Mouse (Mus musculus): ENCODE data around the gene Peli2. TPM values are rescaled to one million over a fixed set of nuclear protein-coding genes. Genes with fewer than 3 reads are reported as not detected.

Peli2 gene
- polyA plus RNA-seq, 1 experiment = not detected

DNA sequence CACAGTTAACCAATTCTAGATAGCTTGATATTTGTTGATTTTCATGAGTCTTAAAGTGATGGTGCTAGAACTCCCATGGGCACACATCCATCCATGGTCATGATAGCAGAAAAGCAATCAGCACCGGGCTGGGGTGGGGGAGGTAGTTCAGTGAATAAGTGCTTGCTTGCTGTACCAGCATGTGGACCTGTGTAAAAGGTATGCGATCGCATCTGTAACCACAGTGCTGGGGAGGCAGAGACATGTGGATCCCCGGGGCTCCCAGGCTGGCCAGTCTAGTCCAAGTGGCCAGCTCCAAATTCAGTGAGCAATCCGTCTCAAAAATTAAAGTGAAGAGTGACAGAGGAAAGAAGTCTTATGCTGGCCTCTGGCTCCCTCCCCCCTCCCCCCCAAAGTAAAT is 3.4 kb downstream of the Peli2 start:
- TF ChIP-seq POLR2A (IDR thresholded peaks at IDR 0.05; ENCODE audit: insufficient read depth, low read depth, low read length) (no peak), CTCF (IDR thresholded peaks at IDR 0.05; ENCODE audit: insufficient read depth, low read depth, low read length) (no peak)
- Histone ChIP-seq H3K4me1 (ENCODE audit: control insufficient read depth, insufficient read depth, low read length) (peaks cover 38% of the 10 kb centered on the region), H3K27ac (ENCODE audit: insufficient read depth, low read depth, low read length) (no peak overlapping the region), H3K4me3 (ENCODE audit: insufficient read depth, low read depth, low read length) (peak overlapping the region; percentile 39)
- 37% methylated on average over 5 of the region's 5 CpGs for whole genome bisulfite sequencing

- 35% methylated on average over 4 of the region's 4 CpGs for WGBS
- Histone ChIP-seq H3K27ac (ENCODE audit: insufficient read depth, low read depth, low read length) (no peak overlapping the region), H3K4me1 (ENCODE audit: control insufficient read depth, insufficient read depth, low read length) (peaks cover 44% of the 10 kb centered on the region), H3K4me3 (ENCODE audit: insufficient read depth, low read depth, low read length) (no peak overlapping the region)
- TF ChIP-seq POLR2A (IDR thresholded peaks at IDR 0.05; ENCODE audit: insufficient read depth, low read depth, low read length) (no peak), CTCF (IDR thresholded peaks at IDR 0.05; ENCODE audit: insufficient read depth, low read depth, low read length) (no peak)
These were observed 4.2 kb downstream of the Peli2 start for GRCm38 (mm10) chr14:48124816-48125215.

GRCm38 (mm10) chr14:48125971-48126370 is 5.3 kb downstream of the Peli2 start:
- Histone ChIP-seq H3K4me3 (ENCODE audit: insufficient read depth, low read depth, low read length) (no peak overlapping the region), H3K4me1 (ENCODE audit: control insufficient read depth, insufficient read depth, low read length) (peaks cover 52% of the 10 kb centered on the region), H3K27ac (ENCODE audit: insufficient read depth, low read depth, low read length) (no peak overlapping the region)
- WGBS = 69% methylated on average over 6 of the region's 6 CpGs
- TF ChIP-seq POLR2A (IDR thresholded peaks at IDR 0.05; ENCODE audit: insufficient read depth, low read depth, low read length) = no peak
- no peak for TF ChIP-seq CTCF (IDR thresholded peaks at IDR 0.05; ENCODE audit: insufficient read depth, low read depth, low read length)

- TF ChIP-seq POLR2A (IDR thresholded peaks at IDR 0.05; ENCODE audit: insufficient read depth, low read depth, low read length) (no peak), CTCF (IDR thresholded peaks at IDR 0.05; ENCODE audit: insufficient read depth, low read depth, low read length) (no peak)
- Histone ChIP-seq H3K4me1 (ENCODE audit: control insufficient read depth, insufficient read depth, low read length) (peaks cover 62% of the 10 kb centered on the region), H3K4me3 (ENCODE audit: insufficient read depth, low read depth, low read length) (no peak overlapping the region), H3K27ac (ENCODE audit: insufficient read depth, low read depth, low read length) (no peak overlapping the region)
- WGBS = 85% methylated on average over 4 of the region's 4 CpGs
These were observed 6.3 kb downstream of the Peli2 start for GRCm38 (mm10) chr14:48126931-48127330.

GRCm38 (mm10) chr14:48127609-48128185 is 7.1 kb downstream of the Peli2 start:
- Histone ChIP-seq H3K27ac (ENCODE audit: insufficient read depth, low read depth, low read length) (no peak overlapping the region), H3K4me3 (ENCODE audit: insufficient read depth, low read depth, low read length) (no peak overlapping the region), H3K4me1 (ENCODE audit: control insufficient read depth, insufficient read depth, low read length) (peaks cover 68% of the 10 kb centered on the region)
- TF ChIP-seq POLR2A (IDR thresholded peaks at IDR 0.05; ENCODE audit: insufficient read depth, low read depth, low read length) = no peak
- no peak for TF ChIP-seq CTCF (IDR thresholded peaks at IDR 0.05; ENCODE audit: insufficient read depth, low read depth, low read length)
- WGBS = 42% methylated on average over 8 of the region's 8 CpGs

- peaks cover 73% of the 10 kb centered on the region for H3K4me1 ChIP-seq (ENCODE audit: control insufficient read depth, insufficient read depth, low read length)
- TF ChIP-seq CTCF (IDR thresholded peaks at IDR 0.05; ENCODE audit: insufficient read depth, low read depth, low read length) (no peak), POLR2A (IDR thresholded peaks at IDR 0.05; ENCODE audit: insufficient read depth, low read depth, low read length) (no peak)
- no peak overlapping the region for H3K27ac ChIP-seq (ENCODE audit: insufficient read depth, low read depth, low read length)
- H3K4me3 ChIP-seq (ENCODE audit: insufficient read depth, low read depth, low read length) = no peak overlapping the region
- WGBS = 95% methylated on average over 5 of the region's 5 CpGs
These were observed 8.1 kb downstream of the Peli2 start for GRCm38 (mm10) chr14:48128701-48129100.

DNA sequence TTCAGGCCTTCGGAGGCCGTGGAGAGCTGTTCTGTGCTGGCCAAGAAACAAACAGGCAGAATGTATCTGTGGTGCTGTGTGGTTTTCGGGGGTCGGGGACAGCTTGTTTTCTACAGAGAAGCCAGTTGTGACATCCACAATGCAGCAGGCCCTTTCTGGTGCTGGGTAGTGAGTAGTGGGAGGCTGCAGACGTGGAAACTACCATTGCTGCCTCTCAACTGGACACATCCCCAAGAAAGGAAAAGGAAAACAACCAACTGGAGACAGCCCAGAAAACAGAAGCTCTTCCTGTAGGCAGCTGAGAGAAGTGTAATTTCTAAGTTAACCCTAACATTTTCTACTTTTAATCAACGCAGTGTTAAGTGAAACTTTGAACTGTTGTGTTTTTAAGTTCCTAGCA is 9.4 kb downstream of the Peli2 start:
- Histone ChIP-seq H3K27ac (ENCODE audit: insufficient read depth, low read depth, low read length) (peak overlapping the region; percentile 47; the same call in 1 of the 2 replicates), H3K4me1 (ENCODE audit: control insufficient read depth, insufficient read depth, low read length) (peaks cover 73% of the 10 kb centered on the region), H3K4me3 (ENCODE audit: insufficient read depth, low read depth, low read length) (no peak overlapping the region)
- 43% methylated on average over 6 of the region's 6 CpGs for WGBS
- TF ChIP-seq POLR2A (IDR thresholded peaks at IDR 0.05; ENCODE audit: insufficient read depth, low read depth, low read length) (no peak), CTCF (IDR thresholded peaks at IDR 0.05; ENCODE audit: insufficient read depth, low read depth, low read length) (no peak)

DNA sequence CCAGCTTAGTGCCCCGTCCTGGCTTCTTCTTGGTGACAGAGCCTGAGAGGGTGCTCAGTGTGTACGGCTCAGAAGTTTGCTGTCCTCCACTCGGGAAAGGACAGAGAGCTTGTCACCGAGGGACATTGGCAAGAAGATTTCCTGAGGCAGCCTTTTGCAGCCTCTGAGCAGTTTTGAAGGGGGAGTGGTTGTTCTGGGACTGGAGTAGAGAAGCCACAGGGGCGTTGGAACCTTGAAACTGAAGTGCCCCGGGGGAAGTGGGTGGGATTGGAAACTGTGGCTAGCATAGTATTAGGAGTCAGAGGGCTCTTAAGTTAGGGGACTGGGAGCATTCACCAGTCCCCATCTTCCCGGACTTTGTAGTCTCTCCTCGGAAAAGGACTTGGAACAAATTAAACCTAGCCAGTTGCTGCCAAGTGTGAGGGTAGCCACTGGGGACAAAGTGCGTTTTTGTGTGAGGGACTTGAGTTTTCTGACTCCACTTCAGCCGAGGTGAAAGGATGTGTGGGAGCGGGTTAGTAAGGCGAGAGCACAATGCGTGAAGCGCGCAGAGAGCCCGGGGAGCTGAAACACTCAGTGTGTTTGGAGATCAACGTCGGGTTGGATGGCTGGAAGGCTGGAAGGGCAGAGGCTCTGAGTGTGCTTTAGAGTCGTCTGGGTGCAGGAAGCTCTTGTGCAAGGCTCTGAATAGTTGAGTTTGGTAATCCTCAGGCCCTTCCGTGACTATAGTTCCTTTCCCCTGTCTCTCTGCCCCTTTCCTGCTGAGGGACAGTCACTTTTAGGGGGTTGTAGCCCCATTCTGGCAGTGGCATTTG is 10.3 kb downstream of the Peli2 start:
- TF ChIP-seq POLR2A (IDR thresholded peaks at IDR 0.05; ENCODE audit: insufficient read depth, low read depth, low read length) (no peak), CTCF (IDR thresholded peaks at IDR 0.05; ENCODE audit: insufficient read depth, low read depth, low read length) (no peak)
- Histone ChIP-seq H3K4me3 (ENCODE audit: insufficient read depth, low read depth, low read length) (no peak overlapping the region), H3K27ac (ENCODE audit: insufficient read depth, low read depth, low read length) (peak overlapping the region; percentile 23; the same call in 1 of the 2 replicates), H3K4me1 (ENCODE audit: control insufficient read depth, insufficient read depth, low read length) (peaks cover 71% of the 10 kb centered on the region)
- 29% methylated on average over 20 of the region's 20 CpGs for WGBS

DNA sequence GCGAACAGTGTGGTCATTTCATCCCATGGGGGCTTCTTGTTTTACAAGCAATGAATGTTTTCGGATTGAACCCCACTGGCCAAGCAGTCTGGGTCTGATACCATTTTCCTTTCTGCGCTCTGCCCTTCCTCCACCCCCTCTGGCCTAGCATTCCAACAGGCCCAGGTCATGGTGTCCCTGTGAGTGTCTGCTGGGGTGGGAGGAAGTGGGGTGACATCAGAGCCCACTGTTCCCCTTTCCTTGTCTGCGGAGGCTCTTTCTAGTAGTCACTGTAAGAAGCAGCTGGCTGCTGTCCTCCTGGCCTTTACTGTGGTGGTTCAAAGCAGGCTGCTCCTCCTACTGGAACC is 10.9 kb downstream of the Peli2 start:
- 54% methylated on average over 4 of the region's 4 CpGs for WGBS
- Histone ChIP-seq H3K27ac (ENCODE audit: insufficient read depth, low read depth, low read length) (peak overlapping the region; percentile 23; the same call in 1 of the 2 replicates), H3K4me1 (ENCODE audit: control insufficient read depth, insufficient read depth, low read length) (peaks cover 72% of the 10 kb centered on the region), H3K4me3 (ENCODE audit: insufficient read depth, low read depth, low read length) (no peak overlapping the region)
- TF ChIP-seq POLR2A (IDR thresholded peaks at IDR 0.05; ENCODE audit: insufficient read depth, low read depth, low read length) = no peak
- TF ChIP-seq CTCF (IDR thresholded peaks at IDR 0.05; ENCODE audit: insufficient read depth, low read depth, low read length) = no peak

Data from olfactory bulb, adult 2 months (tissue).